8 mouse cellular contexts compared by ENCODE assay signal in the genomic region with DNA sequence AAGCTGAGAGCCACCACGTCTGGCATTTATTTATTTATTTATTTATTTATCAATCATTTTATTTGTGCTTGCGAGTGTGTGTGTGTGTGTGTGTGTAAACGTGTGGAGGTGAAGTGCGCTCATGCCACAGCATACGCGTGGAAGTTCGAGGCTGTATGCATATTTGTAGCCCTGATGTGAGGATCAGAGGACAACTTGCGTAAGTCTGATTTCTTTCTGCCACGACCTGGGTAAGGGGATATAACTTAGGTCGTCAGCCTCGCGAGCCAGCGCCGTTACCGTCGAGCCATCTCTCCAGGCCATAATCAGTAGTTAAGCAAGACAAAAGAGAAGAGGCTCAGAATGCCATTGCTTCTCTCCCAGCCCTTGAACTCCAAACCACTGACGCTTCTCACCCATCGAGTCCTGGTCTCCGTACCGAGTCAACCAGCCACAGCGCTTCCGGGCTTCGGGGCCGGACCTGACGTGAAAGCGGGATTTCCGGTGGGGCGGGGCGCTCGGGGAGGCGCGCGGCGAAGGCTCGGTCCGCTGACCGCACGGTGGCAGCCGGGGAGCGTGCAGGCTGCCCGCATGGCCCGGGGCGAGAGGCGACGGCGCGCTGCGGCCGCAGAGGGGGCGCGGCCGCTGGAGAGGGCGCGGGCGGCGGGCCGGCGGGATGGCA. TPM values are rescaled to one million over a fixed set of nuclear protein-coding genes. Genes with fewer than 3 reads are reported as not detected.
DNase-seq lines count a peak whose midpoint lies in the region; ATAC-seq and TF ChIP-seq lines count a peak whose summit lies in the region.

A gene (plus strand): TSS at position 486 of the 661 bp plus-strand sequence.

- H3K27me3 ChIP-seq in embryonic facial prominence, embryonic 13.5 days = no peaks in the 10 kb centered on the region
- no peaks in the 10 kb centered on the region for H3K27me3 ChIP-seq in kidney, adult 2 months (replicated peaks; ENCODE audit: control insufficient read depth, insufficient read depth, low read length)
- H3K27me3 ChIP-seq in limb, embryonic 12.5 days = no peaks in the 10 kb centered on the region
- H3K27me3 ChIP-seq in midbrain, embryonic 14.5 days (ENCODE audit: control insufficient read depth, insufficient read depth, low read length) = no peaks in the 10 kb centered on the region

- 1% methylated on average over 40 of the region's 58 CpGs for WGBS in embryonic facial prominence, embryonic 13.5 days
- WGBS in kidney, adult 2 months = 1% methylated on average over 58 of the region's 58 CpGs
- WGBS in limb, embryonic 12.5 days = under 1% methylated on average over 56 of the region's 58 CpGs
- WGBS in midbrain, embryonic 14.5 days = 1% methylated on average over 54 of the region's 58 CpGs

- peak within 1 kb of the TSS; percentile 86 for H3K27ac ChIP-seq in embryonic facial prominence, embryonic 13.5 days
- peak within 1 kb of the TSS; percentile 93 for H3K27ac ChIP-seq in kidney, adult 2 months (ENCODE audit: insufficient read depth, low read depth, low read length)
- peak within 1 kb of the TSS; percentile 78 for H3K27ac ChIP-seq in limb, embryonic 12.5 days
- H3K27ac ChIP-seq in midbrain, embryonic 14.5 days (replicated peaks; ENCODE audit: low read depth, low read length) = peak within 1 kb of the TSS; percentile 67

- peak within 1 kb of the TSS; percentile 96 for H3K4me2 ChIP-seq in embryonic facial prominence, embryonic 13.5 days
- peak within 1 kb of the TSS; percentile 96 for H3K4me2 ChIP-seq in limb, embryonic 12.5 days
- H3K4me2 ChIP-seq in midbrain, embryonic 14.5 days (ENCODE audit: low read length) = peak within 1 kb of the TSS; percentile 76

- H3K4me1 ChIP-seq in embryonic facial prominence, embryonic 13.5 days = peaks cover 46% of the 10 kb centered on the region
- H3K4me1 ChIP-seq in kidney, adult 2 months (ENCODE audit: control insufficient read depth, insufficient read depth, low read length) = peaks cover 13% of the 10 kb centered on the region; the same call in 1 of the 2 replicates
- H3K4me1 ChIP-seq in limb, embryonic 12.5 days (replicated peaks) = peaks cover 30% of the 10 kb centered on the region
- peaks cover 27% of the 10 kb centered on the region for H3K4me1 ChIP-seq in midbrain, embryonic 14.5 days (ENCODE audit: control insufficient read depth, insufficient read depth, low read length)

- ATAC-seq in embryonic facial prominence, embryonic 13.5 days (ENCODE audit: insufficient number of reproducible peaks, insufficient read depth, low FRiP score, low TSS enrichment, low read depth) = peak; percentile 81
- peak; percentile 76 for ATAC-seq in limb, embryonic 12.5 days (ENCODE audit: insufficient number of reproducible peaks, insufficient read depth, low FRiP score, low TSS enrichment, low read depth)
- ATAC-seq in midbrain, embryonic 14.5 days (ENCODE audit: low FRiP score, low TSS enrichment) = peak; percentile 90

- H3K36me3 ChIP-seq in embryonic facial prominence, embryonic 13.5 days = peaks cover 37% of the 10 kb centered on the region
- no peaks in the 10 kb centered on the region for H3K36me3 ChIP-seq in kidney, adult 2 months (ENCODE audit: control insufficient read depth, insufficient read depth, low read length)
- peaks cover 42% of the 10 kb centered on the region for H3K36me3 ChIP-seq in limb, embryonic 12.5 days
- H3K36me3 ChIP-seq in midbrain, embryonic 14.5 days (ENCODE audit: control insufficient read depth, insufficient read depth, low read length) = peaks cover 40% of the 10 kb centered on the region

- H3K9ac ChIP-seq in embryonic facial prominence, embryonic 13.5 days = peak within 1 kb of the TSS; percentile 94
- H3K9ac ChIP-seq in limb, embryonic 12.5 days (replicated peaks) = peak within 1 kb of the TSS; percentile 90
- H3K9ac ChIP-seq in midbrain, embryonic 14.5 days (replicated peaks; ENCODE audit: low read length) = peak within 1 kb of the TSS; percentile 82

- DNase-seq in 3134 (ENCODE audit: extremely low read depth, insufficient read length, low spot score) = peak; percentile 88
- peak; percentile 98 to 99 for DNase-seq in adrenal gland, postnatal 36 days
- peak; percentile 97 for DNase-seq in heart, adult 18-20 months
- DNase-seq in kidney, adult 2 months = peak; percentile 97
- DNase-seq in midbrain, embryonic 14.5 days = peak; percentile 95
- peak; percentile 88 for DNase-seq in spleen, adult 12 weeks (ENCODE audit: low spot score)

- peak; percentile 86 for TF ChIP-seq POLR2A in kidney, adult 2 months (IDR thresholded peaks at IDR 0.05; ENCODE audit: low read depth, low read length)

- peak within 1 kb of the TSS; percentile 91 for H3K4me3 ChIP-seq in embryonic facial prominence, embryonic 13.5 days
- peak within 1 kb of the TSS; percentile 97 for H3K4me3 ChIP-seq in kidney, adult 2 months (ENCODE audit: insufficient read depth, low read depth, low read length)
- peak within 1 kb of the TSS; percentile 83 for H3K4me3 ChIP-seq in limb, embryonic 12.5 days (replicated peaks)
- peak within 1 kb of the TSS; percentile 83 for H3K4me3 ChIP-seq in midbrain, embryonic 14.5 days (replicated peaks; ENCODE audit: low read depth, low read length)

- TF ChIP-seq CTCF in kidney, adult 2 months (conservative IDR thresholded peaks at IDR 0.05; ENCODE audit: insufficient read depth, insufficient read length, low read depth, low read length) = peak; percentile 47

- H3K9me3 ChIP-seq in embryonic facial prominence, embryonic 13.5 days = no peaks in the 10 kb centered on the region
- no peaks in the 10 kb centered on the region for H3K9me3 ChIP-seq in limb, embryonic 12.5 days
- H3K9me3 ChIP-seq in midbrain, embryonic 14.5 days (ENCODE audit: control insufficient read depth, low read length) = no peaks in the 10 kb centered on the region

RNA-seq across cellular contexts. Expression of the gene that starts here (rescaled TPM):
- 10 to 100 TPM; 58.3 to 77.1 TPM for total RNA-seq in adrenal gland, postnatal 36 days (2021)
- polyA plus RNA-seq in embryonic facial prominence, embryonic 13.5 days (2015; fragmentation: Nextera tagmentation; extraction: Ambion mirVana) = 45.0 and 45.6 TPM in 2 replicates
- total RNA-seq in heart, adult 18-20 months (2021) = 10 to 100 TPM in 1 of 2 experiments, 1 to 10 TPM in 1; 9.3 to 10.3 TPM
- 35.5 and 42.3 TPM in 2 replicates for polyA plus RNA-seq in kidney, adult 2 months (2012; rRNA removed)
- polyA plus RNA-seq in limb, embryonic 12.5 days (2016; fragmentation: Nextera tagmentation; extraction: Ambion mirVana) = 55.3 and 58.2 TPM in 2 replicates
- polyA plus RNA-seq in midbrain, embryonic 14.5 days (2014; fragmentation: Nextera tagmentation; extraction: Ambion mirVana) = 22.4 and 22.6 TPM in 2 replicates

Comparison
In these comparisons a context has a peak if more than half of its experiments do, and no peak if none do; other contexts are left out.
1. Peak in every context shown above with its lines: DNase-seq, ATAC-seq, H3K4me3 ChIP-seq and H3K27ac ChIP-seq.
2. RNA of the gene that starts here (total RNA-seq): 58.3 to 77.1 TPM in adrenal gland, postnatal 36 days; 9.3 to 10.3 TPM in heart, adult 18-20 months; every median in the first group is over 4 times any median in the second.